Mouse (Mus musculus): ENCODE data around the gene Higd1c.
"Not testable (repeated sequence)": the region's sequence is repeated elsewhere in the genome, so short reads cannot be mapped to it uniquely, and the experiment has no call there.

Higd1c gene

DNA sequence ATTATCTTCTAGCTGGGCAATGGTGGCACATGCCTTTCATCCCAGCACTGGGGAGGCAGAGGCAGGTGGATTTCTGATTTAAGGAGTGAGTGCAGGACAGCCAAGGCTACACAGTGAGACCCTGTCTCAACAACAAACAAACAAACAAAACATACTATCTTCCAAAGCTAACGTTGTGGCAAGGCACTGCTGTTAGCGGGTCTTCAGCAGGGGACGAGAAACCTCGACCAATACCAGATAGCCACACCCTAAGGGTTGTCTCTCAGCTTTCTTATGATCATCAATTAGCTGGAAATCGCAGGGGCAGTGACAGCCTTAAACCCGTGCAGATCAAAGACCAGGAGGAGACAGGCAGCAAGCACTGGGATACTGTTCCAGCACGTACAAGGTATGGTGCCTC lies at the start of gene Higd1c:
Higd1c (plus strand) TSS at position 301 of the 400 bp plus-strand sequence.
- DNase-seq = no peak

DNA sequence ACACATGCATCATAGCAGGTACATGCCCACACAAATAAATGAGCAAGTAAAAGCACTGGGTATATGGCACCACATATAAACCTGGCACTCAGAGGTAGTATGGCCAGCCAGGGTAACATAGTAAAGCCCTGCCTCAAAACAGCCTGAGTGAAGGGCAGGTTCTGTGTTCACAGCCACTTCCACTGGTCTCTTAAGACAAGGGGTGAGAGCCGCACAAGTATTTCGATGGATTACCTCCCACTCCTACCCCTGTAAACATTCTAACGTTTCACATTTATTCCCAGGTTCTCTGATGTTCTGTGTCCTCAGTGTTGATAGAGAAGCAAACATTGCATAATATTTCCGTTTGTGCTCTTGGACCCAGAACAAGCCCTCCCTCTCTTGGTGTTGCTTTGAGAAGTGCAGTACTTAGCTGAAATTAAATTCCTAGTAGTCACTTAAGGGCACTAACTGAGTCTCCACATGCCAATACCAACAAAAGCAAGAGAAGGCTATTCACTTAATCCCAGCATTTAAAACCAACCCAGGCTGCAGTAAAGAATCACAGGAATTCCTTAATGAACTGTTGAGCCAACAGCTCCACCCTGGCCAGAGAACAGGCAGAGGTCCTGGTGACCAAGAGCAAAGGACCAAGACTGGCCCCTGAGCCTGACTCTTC lies 46.2 kb upstream of the Higd1c start:
- DNase-seq = peak; percentile 22

DNA sequence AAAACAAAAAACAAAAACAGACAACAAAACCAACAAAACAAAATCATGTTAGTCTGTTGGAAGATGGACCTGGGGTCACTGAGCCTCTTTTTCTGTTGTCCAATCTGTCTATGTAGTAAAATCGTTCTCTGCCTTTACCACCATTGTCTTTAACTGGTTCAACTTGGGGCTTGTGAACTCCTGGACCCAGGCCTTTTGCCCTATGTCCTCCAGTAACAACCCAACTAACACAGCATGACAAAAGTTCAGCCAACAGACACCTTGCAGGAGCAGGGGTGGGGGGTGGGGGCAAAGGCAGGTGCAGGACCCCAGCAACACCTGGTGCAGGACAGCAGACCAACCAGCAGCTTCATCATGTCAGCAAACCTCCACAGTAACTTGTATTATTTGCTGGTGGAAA lies 44.5 kb upstream of the Higd1c start:
- no peak for DNase-seq

DNA sequence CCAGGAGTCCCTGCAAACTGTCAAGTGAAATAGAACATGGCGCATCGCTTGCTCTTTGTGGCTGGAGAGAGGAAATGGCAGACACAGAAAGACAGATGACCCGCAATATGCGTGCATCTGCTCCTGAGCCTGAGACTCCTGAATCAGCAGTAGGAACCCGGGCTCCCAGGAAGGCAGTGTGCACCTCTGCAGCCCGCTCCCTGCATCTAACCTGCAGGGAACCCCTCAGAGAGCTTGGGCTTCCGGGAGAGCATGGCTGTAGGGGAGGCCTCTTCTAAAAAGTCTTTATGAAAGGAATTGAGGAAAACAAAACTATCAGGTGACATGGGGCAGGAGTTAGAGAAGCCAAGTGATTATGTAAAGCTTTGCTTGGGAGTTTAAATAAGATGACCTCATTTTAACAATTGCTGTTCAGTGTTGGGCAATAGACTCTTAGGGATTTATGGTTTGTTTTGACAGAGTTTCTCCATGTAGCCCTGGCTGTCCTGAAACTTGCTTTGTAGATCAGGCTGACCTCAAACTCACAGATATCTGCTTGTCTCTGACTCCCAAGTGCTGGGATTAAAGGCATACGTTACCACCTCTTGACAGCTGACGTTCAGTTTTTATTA lies 43.9 kb upstream of the Higd1c start:
- DNase-seq = no peak

DNA sequence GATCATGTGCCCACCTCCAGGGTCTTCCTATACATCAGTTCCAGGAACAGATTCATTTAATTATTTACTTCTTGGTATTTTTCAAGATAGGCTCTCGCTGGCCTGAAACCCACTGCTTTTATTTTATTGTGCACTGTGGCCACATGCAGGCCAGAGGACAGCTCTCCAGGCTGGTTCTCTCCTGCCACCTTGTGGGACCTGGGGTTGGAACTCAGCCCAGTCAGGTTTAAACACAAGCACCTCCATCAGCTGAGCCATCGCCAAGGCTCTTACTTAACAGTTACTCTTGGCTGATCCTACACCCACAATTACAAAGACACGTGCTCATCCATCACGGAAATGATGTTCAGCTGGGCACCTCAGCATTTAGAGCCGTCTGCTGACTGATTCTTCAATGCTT lies 43.2 kb upstream of the Higd1c start:
- peak; percentile 86 for DNase-seq

DNA sequence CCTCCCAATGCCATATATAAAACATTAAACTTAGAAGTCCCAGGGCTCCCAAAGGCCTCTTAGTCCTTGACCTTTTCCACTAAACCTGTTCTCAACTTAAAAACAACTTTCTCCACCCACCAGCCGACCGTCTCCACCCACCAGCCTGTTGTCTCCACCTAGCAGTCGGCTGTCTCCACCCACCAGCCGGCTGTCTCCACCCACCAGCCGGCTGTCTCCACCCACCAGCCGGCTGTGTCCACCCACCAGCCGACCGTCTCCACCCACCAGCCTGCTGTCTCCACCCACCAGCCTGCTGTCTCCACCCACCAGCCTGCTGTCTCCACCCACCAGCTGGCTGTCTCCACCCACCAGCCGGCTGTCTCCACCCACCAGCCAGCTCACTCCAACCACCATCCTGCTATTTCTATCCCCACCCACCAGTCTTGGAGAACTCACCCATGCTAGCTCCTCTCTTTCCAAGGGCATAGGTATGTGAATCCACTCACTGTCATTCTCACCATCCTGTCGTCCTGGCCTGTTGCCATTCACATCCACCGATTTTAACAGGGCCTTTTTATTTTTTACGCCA lies 40.2 kb upstream of the Higd1c start:
- DNase-seq = no peak

DNA sequence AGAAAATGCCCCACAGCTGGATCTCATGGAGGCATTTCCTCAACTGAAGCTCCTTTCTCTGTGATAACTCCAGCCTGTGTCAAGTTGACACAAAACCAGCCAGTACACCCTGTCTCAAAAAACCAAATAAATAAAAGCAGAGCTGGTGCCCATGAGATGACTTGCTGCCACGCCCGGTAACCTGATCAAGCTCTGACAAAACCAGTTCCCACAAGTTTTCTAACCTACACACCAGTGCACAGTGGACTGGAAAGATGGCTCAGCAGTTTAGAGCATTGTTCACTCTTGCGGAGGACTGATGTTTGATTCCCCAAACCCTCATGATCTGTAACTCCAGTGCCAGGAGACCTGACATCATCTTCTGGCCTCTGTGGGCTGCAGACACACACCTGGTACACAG lies 39.1 kb upstream of the Higd1c start:
- no peak for DNase-seq

DNA sequence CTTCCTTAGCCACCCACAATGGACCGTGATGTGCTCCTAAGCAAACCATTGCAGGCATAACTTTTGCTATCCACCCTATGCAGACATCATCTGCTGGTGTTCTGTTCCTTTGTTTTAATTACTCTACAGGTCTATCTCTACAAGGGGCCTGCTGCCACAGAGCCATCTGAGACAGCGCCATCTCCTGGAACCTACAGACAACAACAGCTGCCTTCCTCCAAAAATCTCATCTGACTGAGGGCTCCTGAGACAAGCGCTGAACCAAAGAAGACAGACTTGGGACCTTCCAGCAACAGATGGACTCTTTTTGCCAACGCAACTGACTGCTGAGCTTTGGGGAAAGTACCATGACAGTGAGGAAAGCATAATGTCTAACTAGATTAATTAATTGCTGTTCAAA lies 36.3 kb upstream of the Higd1c start:
- not testable (repeated sequence) for DNase-seq

DNA sequence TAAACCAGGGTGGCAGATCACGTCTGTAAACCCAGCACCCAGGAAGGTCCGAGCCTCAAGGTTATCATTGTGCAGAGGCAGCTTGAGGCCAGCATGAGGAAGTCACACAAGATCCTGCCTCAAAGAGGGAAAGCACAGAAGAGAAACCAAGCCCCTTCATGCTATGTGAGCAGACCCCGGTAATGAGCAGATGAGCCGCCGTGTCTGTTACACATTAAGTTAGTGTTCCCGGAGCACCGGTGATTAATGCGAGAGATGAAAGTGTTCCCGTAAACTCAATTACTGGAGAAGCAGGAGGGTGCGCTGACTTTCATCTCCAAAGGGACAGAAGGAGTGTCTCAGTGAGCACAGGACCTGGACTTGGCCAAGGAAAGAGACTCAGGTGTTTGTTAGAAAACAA lies 35.0 kb upstream of the Higd1c start:
- not testable (repeated sequence) for DNase-seq

DNA sequence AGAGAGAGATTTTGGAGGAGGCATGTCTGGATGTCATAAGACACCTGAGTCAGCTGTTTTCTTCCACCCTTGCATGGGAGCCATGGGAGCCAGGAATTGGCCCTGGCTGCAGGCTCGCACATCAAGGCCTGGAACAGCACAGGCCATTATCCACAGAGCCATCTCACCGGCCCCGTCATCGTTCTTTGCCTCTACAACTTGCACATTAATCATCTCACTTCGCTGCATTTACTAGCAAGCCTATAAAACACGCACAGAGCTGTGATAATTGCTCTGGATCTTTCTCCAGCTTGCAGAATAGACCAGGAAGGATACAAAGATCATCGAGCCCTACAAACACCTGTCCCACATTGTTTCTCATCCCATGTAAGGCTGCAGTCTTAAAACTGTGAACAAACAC lies 33.6 kb upstream of the Higd1c start:
- DNase-seq = no peak

DNA sequence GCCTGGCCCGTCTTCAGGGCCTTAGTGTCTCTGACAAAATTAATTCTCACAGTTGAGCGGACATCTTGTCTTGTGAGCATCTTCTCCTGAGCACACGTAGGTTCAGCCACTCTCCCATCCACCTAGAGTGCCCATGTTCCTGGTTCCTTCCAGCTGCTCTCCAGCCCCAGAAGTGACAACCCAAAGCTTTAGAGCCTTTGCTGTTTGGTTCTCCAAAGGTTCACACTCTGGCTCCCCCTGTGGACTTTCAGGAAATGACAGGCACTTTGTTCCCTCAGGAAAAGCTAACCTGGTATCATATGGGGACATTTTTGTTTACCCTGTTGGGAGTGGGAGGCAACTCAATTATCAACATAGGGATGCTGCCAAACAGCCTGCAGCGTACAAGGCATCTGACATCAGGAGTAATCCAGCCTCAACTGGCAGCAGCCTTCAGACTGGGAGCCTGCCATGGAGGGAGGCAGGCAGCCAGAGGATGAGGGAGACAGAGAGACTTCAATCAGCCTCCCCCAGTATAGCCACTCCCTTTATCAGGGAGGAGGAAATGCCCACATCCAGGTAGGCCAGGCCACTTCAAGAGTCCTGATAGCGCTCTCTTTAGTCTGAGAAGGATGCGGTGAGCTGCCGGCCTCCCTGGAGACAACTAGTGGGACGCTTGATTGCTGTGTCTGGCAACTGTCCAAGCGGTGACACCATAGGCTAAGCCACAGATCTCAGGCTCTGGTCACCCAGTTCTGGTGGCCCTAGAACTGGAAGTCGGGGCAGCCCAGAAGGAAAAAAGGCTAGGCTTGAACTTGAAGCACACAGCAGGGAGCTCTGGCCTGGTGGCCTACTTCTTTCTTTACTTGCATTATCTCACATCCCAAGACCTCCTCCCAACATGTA lies 32.0 kb upstream of the Higd1c start:
- not testable (repeated sequence) for DNase-seq

DNA sequence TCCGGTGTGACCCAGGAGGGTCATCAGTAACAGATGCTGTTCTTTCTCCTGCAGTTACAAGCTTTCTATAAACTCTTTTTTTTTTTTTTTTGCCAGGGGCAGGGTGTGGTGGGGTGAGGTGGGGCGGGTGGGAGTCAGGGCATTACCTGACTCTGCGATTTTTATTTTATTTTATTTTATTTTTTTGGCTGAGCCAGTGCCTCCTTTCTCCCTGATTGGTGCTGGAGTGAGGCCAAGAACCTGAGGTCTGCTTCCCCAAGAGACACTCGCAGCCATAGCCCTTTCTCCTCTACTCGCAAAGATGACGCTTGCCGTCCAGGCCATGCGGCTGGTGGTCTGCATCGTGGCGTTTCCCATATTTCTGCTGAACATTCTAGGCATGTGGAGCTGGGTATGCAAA lies 29.7 kb upstream of the Higd1c start, which contains the start of gene Mettl7a3:
Mettl7a3 (plus strand) TSS at position 301 of the 400 bp plus-strand sequence.
- DNase-seq = no peak

DNA sequence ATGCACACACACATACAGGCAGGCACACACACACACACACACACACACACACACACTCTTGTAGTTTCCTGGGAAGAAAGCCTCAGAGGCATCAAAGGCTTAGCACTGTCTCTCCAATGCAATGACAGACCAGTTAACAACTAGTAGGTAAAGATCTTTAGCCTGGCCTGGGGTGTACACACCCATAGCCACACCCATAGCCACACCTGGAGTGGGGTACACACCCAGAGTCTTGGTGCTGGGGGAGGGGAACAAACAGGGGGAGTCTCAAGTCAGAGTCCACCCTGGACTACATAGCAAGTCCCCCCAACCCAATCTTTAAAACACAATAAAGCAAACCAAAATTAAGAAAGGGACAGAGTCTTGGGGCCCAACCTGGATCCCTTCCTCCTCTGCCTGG lies 27.0 kb upstream of the Higd1c start:
- not testable (repeated sequence) for DNase-seq

DNA sequence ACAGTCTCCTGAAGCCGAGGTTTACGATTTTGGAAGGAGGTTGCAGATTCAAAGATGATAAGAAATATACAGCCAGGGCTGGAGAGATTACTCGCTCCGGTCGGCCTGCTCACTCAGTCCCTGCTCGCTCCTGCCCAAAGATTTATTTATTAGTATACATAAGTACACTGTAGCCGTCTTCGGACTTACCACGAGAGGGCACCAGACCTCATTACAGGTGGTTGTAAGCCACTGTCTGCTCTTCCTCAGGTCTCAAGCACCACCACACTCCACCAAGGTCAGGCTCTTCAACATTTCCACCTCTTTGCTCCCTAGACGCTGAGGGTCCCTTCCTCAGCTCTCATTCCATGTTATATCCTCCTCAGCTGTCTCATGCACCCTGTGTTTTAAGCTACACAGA lies 26.5 kb upstream of the Higd1c start:
- peak; percentile 77 for DNase-seq

DNA sequence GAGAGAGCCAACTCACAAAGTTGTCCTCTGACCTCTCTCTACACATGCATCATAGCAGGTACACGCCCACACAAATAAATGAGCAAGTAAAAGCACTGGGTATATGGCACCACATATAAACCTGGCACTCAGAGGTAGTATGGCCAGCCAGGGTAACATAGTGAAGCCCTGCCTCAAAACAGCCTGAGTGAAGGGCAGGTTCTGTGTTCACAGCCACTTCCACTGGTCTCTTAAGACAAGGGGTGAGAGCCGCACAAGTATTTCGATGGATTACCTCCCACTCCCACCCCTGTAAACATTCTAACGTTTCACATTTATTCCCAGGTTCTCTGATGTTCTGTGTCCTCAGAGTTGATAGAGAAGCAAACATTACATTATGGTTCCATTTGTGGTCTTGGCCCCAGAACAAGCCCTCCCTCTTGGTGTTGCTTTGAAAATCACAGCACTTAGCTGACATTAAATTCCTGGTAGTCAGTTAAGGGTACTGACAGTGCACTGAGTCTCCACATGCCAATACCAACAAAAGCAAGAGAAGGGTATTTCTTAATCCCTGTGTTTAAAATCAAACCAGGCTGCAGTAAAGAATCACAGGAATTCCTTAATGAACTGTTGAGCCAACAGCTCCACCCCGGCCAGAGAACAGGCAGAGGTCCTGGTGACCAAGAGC lies 22.9 kb upstream of the Higd1c start:
- peak; percentile 46 for DNase-seq

DNA sequence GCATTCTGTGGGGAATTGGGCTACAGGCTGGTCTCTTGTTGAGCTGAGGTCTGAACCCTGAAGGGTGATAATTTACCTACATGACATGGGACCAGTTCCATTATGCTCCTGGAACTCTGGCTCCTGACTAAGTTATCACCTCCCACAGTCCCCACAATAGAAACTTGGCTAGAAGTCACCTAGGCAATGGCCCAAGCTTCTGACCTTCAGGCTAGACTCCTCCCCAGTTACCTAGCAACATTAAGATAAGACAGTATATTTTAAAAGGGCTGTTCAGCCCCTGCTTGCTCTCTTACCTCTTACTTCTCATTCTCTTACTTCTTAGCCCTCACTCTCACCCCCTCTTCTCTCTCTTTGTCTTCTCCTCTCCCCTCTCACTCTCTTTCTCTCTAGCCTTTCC lies 18.9 kb upstream of the Higd1c start:
- DNase-seq = peak; percentile 55

DNA sequence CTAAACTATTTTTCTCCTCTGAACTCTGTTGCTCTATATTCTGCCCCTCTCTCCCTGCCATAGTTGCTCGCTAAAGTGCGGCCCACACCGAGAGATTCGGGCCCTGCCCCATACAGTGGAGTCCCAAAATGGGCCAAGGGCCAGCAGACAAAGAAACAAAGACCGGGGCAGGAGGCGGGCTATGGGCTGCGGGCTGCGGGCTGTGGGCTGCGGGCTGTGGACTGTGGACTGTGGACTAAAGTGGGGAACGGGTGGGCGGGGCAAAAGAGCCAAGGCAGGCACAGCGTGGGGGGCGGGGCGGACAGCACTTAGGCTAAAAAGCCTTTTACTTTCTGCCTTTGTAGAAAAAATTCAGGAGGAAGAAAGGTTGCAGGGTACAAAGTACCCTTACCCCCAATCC lies 17.6 kb upstream of the Higd1c start:
- DNase-seq = peak; percentile 74

DNA sequence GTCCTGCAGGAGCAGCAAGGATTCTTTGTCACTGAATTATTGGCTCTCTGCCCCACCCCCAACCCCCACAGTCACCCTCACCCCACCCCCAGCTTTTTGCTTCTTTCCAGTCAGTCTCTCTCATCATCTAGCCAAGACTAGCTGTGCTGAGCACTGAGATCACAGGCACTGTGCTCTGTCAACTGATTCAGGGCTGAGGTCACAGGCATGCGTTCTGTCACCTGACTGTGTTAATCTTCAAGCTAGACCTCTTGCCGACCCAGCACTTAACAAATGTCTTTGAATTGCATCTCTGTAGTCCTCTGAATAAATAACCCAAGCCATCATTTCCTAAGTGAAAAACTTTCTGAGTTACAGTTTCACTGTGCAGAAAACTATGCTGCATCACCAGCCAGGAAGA lies 14.8 kb upstream of the Higd1c start:
- DNase-seq = peak; percentile 90

DNA sequence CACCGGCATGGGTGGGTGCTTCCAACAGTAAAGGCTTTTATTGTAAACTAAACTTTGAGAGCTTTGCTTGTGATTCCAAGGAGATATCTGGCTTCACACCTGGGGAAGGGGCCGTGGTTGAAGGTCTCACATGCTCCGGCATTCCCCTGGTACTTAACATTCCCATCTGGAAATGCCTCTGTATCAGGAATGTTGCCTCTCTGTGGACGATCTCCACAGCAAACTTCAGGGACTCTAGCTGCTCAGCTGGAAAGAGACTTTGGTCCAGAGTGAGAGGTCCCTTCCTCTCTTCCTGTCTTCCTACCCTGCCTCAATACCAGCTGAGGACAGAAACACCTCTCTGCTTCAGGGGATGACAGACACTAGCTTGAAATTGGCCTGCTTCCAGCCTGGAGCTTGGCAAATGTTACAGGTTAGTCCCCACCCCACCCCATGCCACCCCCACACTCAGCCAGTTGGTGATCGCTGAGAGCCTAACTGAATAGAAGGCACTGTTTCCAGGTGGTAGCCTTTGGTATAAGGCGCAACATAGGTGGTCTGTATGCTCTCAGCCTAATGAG lies 12.8 kb upstream of the Higd1c start:
- DNase-seq = peak; percentile 35

DNA sequence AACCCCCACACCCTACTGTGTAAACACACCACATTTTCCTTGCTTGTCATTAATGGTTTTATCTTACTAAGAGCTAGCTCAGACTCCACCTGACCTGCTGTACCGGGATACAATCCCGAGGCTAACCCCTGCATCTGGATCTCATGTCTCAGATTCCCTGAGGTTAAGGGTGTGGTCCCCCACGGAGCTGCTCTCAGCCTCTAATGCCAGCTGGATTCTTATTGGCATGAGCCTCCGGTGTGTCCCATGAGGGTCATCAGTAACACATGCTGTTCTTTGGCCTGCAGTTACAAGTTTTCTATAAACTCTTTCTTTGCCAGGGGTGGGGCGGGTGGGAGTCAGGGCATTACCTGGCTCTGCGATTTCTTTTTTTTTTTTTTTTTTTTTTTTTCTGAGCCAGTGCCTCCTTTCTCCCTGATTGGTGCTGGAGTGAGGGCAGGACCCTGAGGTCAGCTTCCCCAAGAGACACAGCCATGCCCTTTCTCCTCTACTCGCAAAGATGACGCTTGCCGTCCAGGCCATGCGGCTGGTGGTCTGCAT lies 11.6 kb upstream of the Higd1c start, which contains the start of the genes Methig1 and Mettl7a2:
Methig1 (plus strand) TSS at position 439 of the 540 bp plus-strand sequence.
Mettl7a2 (plus strand) TSS at position 490 of the 540 bp plus-strand sequence.
- DNase-seq = peak; percentile 58

DNA sequence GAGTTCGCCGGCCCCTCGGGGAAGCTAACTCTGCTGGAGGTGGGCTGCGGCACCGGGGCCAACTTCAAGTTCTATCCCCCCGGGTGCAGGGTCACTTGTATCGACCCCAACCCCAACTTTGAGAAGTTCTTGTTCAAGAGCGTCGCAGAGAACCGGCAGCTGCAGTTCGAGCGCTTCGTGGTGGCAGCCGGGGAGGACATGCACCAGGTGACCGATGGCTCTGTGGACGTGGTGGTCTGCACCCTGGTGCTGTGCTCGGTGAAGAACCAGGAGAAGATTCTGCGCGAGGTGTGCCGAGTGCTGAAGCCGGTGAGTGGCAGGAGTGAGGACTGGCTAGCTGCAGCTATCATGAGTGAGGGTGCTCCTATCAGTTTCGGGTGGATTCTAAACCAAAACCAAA lies 10.9 kb upstream of the Higd1c start:
- not testable (repeated sequence) for DNase-seq

DNA sequence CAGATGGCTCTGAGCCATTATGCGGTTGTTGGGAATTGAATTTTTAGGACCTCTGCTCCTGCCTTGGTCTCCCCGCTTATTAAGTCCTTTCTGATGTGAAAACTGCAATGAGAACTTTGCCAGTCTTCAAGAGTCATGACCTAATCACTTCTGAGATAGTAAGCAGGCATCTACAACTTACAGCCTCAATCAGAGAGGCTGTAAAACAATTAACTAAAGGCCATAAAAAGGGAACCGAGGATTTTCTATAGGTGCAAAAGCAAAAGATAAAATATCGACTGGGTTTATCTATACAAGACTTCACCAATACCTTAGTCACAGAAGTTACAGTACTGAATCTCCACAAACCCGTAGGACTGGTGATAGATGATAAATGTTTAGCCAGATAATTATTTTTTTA lies 8.5 kb upstream of the Higd1c start:
- DNase-seq = no peak

All from kidney, adult 11 months (tissue).